Mouse (Mus musculus): ENCODE results near the gene Scarb2.

DNA sequence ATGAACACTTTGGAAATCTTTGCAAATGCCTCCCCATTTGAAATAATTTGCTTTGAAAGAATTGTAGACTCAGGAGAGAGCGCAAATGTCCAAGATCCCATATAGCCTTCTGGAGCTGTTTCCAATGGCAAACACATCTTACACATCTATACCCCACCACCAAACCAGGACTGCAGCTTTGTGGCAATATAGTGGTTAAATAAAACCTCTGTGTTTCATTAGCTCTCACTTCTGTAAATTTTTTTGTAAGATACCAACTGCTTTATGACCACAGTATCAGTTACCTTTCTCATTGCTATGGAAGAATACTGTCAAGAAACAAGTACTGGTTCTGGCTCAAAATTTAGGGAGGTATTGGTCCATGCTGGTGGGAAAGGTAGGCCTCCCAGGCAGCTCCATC, 49.3 kb upstream of the Scarb2 start:
- no peak for TF ChIP-seq CTCF (IDR thresholded peaks at IDR 0.05; ENCODE audit: borderline replicate concordance, extremely low read depth, insufficient read depth, insufficient read length)
- no peak for TF ChIP-seq POLR2A (IDR thresholded peaks at IDR 0.05; ENCODE audit: borderline replicate concordance, extremely low read depth, insufficient read depth, insufficient read length, poor library complexity, severe bottlenecking)
